Mouse (Mus musculus) stomach, postnatal 0 days (tissue): ENCODE measurements at regions not wholly inside any gene's neighbourhood (a gene's known extent, or its start where the extent isn't known, plus 50 kb on each side); places are given as distances from the start of the nearest gene placed in this dataset.

ENCODE experiments used
- ATAC-seq: fragments of 200-750 bp; cut with Nextera tagmentation; 2 replicates; pipeline ENCODE4 v1.8.0; 2017; ENCODE audit not compliant: low FRiP score, low TSS enrichment
- DNase-seq: peaks from one replicate; pipeline ENCODE4 v3.0.0-alpha.2; 2016; ENCODE audit warnings: low spot score
- H3K27ac ChIP-seq: fragments of 300-500 bp; sonication (generic); replicated peaks from 2 replicates; pipeline ENCODE4 v1.5.1; 2014; ENCODE audit warnings: mild to moderate bottlenecking, control low read depth
- H3K27me3 ChIP-seq: fragments of 300-500 bp; sonication (generic); 2 replicates; pipeline ENCODE4 v1.6.1; 2014; ENCODE audit warnings: low read length; ENCODE audit not compliant: control insufficient read depth, insufficient read depth
- H3K36me3 ChIP-seq: fragments of 300-500 bp; sonication (generic); 2 replicates; pipeline ENCODE4 v1.6.1; 2014; ENCODE audit warnings: low read length, mixed read lengths; ENCODE audit not compliant: control insufficient read depth, insufficient read depth
- H3K4me1 ChIP-seq: fragments of 300-500 bp; sonication (generic); replicated peaks from 2 replicates; pipeline ENCODE4 v1.6.1; 2014; ENCODE audit warnings: antibody characterized with exemption; ENCODE audit not compliant: control insufficient read depth, insufficient read depth
- H3K4me2 ChIP-seq: fragments of 300-500 bp; sonication (generic); replicated peaks from 2 replicates; pipeline ENCODE4 v1.6.1; 2014; ENCODE audit warnings: low read depth, mild to moderate bottlenecking, control low read depth, moderate library complexity
- H3K4me3 ChIP-seq: fragments of 300-500 bp; sonication (generic); 2 replicates; pipeline ENCODE4 v1.5.1; 2014; ENCODE audit warnings: low read depth, low read length, control low read depth
- H3K9ac ChIP-seq: fragments of 300-500 bp; sonication (generic); 2 replicates; pipeline ENCODE4 v1.6.1; 2014; ENCODE audit warnings: mild to moderate bottlenecking, low read length, control low read depth, mixed read lengths
- H3K9me3 ChIP-seq: fragments of 300-500 bp; sonication (generic); 2 replicates; pipeline ENCODE4 v1.6.1; 2016; ENCODE audit warnings: low read length; ENCODE audit not compliant: control insufficient read depth
- CTCF ChIP-seq: IDR thresholded peaks from 2 replicates; pipeline ENCODE4 v1.5.1; 2016; ENCODE audit warnings: antibody characterized with exemption, low read depth, mild to moderate bottlenecking, moderate library complexity
- EP300 ChIP-seq: optimal IDR thresholded peaks from 2 replicates; pipeline ENCODE3; 2016; ENCODE audit warnings: antibody characterized with exemption
- WGBS: fragments of 180-500 bp; shearing (Covaris S2); extraction: QIAGEN DNeasy Blood & Tissue Kit; methylation state at CpG from one replicate; pipeline ENCODE4 v1.1.7; 2014; 5-methylcytosine and 5-hydroxymethylcytosine counted together

- Histone ChIP-seq H3K4me3 (no peak overlapping the region), H3K36me3 (no peaks in the 10 kb centered on the region), H3K9ac (no peak overlapping the region), H3K4me2 (no peak overlapping the region), H3K9me3 (no peaks in the 10 kb centered on the region), H3K27ac (no peak overlapping the region), H3K4me1 (no peaks in the 10 kb centered on the region), H3K27me3 (no peaks in the 10 kb centered on the region)
- WGBS: 77% methylated on average over 3 of the region's 3 CpGs
- TF ChIP-seq EP300 (no peak), CTCF (no peak)
- DNase-seq (no peak), ATAC-seq (no peak)
Measured at GRCm38 (mm10) chr3:124067061-124067460, 253.6 kb upstream of the Tram1l1 start.

- H3K4me2 ChIP-seq: no peak overlapping the region
- H3K27ac ChIP-seq: no peak overlapping the region
- H3K9ac ChIP-seq: no peak overlapping the region
- DNase-seq (no peak), ATAC-seq (no peak)
- no peak overlapping the region for H3K4me3 ChIP-seq
- no peaks in the 10 kb centered on the region for H3K4me1 ChIP-seq
- WGBS: 79% methylated on average over 2 of the region's 2 CpGs
- no peaks in the 10 kb centered on the region for H3K27me3 ChIP-seq
- no peaks in the 10 kb centered on the region for H3K36me3 ChIP-seq
- no peaks in the 10 kb centered on the region for H3K9me3 ChIP-seq
- TF ChIP-seq EP300 (no peak), CTCF (no peak)
Measured at GRCm38 (mm10) chr3:124067538-124067937, 253.1 kb upstream of the Tram1l1 start.

- DNase-seq (no peak), ATAC-seq (no peak)
- Histone ChIP-seq H3K4me1 (no peaks in the 10 kb centered on the region), H3K9me3 (no peaks in the 10 kb centered on the region), H3K4me3 (no peak overlapping the region), H3K4me2 (no peak overlapping the region), H3K27ac (no peak overlapping the region), H3K9ac (no peak overlapping the region), H3K36me3 (no peaks in the 10 kb centered on the region), H3K27me3 (no peaks in the 10 kb centered on the region)
- WGBS: 75% methylated on average over 1 of the region's 1 CpGs
- TF ChIP-seq CTCF: no peak
Measured at GRCm38 (mm10) chr3:124067971-124068370, 252.7 kb upstream of the Tram1l1 start.

- Histone ChIP-seq H3K27me3 (no peaks in the 10 kb centered on the region), H3K4me2 (no peak overlapping the region), H3K36me3 (no peaks in the 10 kb centered on the region), H3K4me3 (no peak overlapping the region), H3K4me1 (no peaks in the 10 kb centered on the region), H3K27ac (no peak overlapping the region), H3K9me3 (no peaks in the 10 kb centered on the region), H3K9ac (no peak overlapping the region)
- ATAC-seq (no peak), DNase-seq (no peak)
- WGBS: 50% methylated on average over 1 of the region's 1 CpGs
- TF ChIP-seq EP300: no peak
- no peak for TF ChIP-seq CTCF
Measured at GRCm38 (mm10) chr3:124069182-124069581, 251.5 kb upstream of the Tram1l1 start.

- Histone ChIP-seq H3K4me1 (no peaks in the 10 kb centered on the region), H3K9ac (no peak overlapping the region), H3K27me3 (no peaks in the 10 kb centered on the region), H3K36me3 (no peaks in the 10 kb centered on the region), H3K27ac (no peak overlapping the region), H3K4me2 (no peak overlapping the region), H3K9me3 (no peaks in the 10 kb centered on the region), H3K4me3 (no peak overlapping the region)
- TF ChIP-seq CTCF (no peak), EP300 (no peak)
- 32% methylated on average over 6 of the region's 6 CpGs for WGBS
- ATAC-seq: peak; percentile 49; the same call in 1 of the 2 replicates
- DNase-seq: no peak
Measured at GRCm38 (mm10) chr3:124075974-124076606, 244.6 kb upstream of the Tram1l1 start.

- 58% methylated on average over 9 of the region's 9 CpGs for WGBS
- Histone ChIP-seq H3K27me3 (no peaks in the 10 kb centered on the region), H3K4me2 (no peak overlapping the region), H3K27ac (no peak overlapping the region), H3K9me3 (no peaks in the 10 kb centered on the region), H3K4me1 (no peaks in the 10 kb centered on the region), H3K4me3 (no peak overlapping the region), H3K9ac (no peak overlapping the region), H3K36me3 (no peaks in the 10 kb centered on the region)
- TF ChIP-seq CTCF (no peak), EP300 (no peak)
- DNase-seq: no peak
- 0 out of 2 replicates have a peak, but pooled peaks have one; percentile 15 for ATAC-seq
Measured at GRCm38 (mm10) chr3:124092404-124093121, 228.1 kb upstream of the Tram1l1 start.
